Mouse (Mus musculus) C2C12 (cell line): ENCODE measurements around the gene Tbc1d10a. TPM values are rescaled to one million over a fixed set of nuclear protein-coding genes. Genes with fewer than 3 reads are reported as not detected.

Experiments used
- H3K27me3 ChIP-seq: one replicate; pipeline ENCODE4 v1.6.1; 2011; ENCODE audit not compliant: control insufficient read depth, insufficient read depth, insufficient read length
- H3K36me3 ChIP-seq: one replicate; pipeline ENCODE4 v1.6.1; 2011; ENCODE audit not compliant: control insufficient read depth, insufficient read depth
- H3K4me3 ChIP-seq: one replicate; pipeline ENCODE4 v1.5.1; 2011; ENCODE audit warnings: mild to moderate bottlenecking, control low read depth; ENCODE audit not compliant: poor library complexity, insufficient read depth, severe bottlenecking
- H3K79me2 ChIP-seq: one replicate; pipeline ENCODE4 v1.6.1; 2011; ENCODE audit not compliant: control insufficient read depth, insufficient read depth
- H3K79me3 ChIP-seq: one replicate; pipeline ENCODE4 v1.6.1; 2011; ENCODE audit warnings: low read depth, control low read depth
- H3ac ChIP-seq: one replicate; pipeline ENCODE3; 2011; ENCODE audit warnings: low read depth; ENCODE audit not compliant: control insufficient read depth, insufficient read length
- CEBPB ChIP-seq: IDR thresholded peaks from one replicate; pipeline ENCODE4 v1.6.1; 2011; ENCODE audit warnings: low read depth, mild to moderate bottlenecking, control low read depth, moderate library complexity
- CTCF ChIP-seq: IDR thresholded peaks from one replicate; pipeline ENCODE4 v1.5.1; 2011; ENCODE audit not compliant: control insufficient read depth, insufficient read depth, insufficient read length
- FOSL1 ChIP-seq: IDR thresholded peaks from one replicate; pipeline ENCODE4 v1.8.0; 2011; ENCODE audit warnings: mild to moderate bottlenecking, low read length; ENCODE audit not compliant: poor library complexity, insufficient read depth, severe bottlenecking
- MAX ChIP-seq: IDR thresholded peaks from one replicate; pipeline ENCODE4 v1.6.1; 2011; ENCODE audit warnings: mild to moderate bottlenecking, control low read depth
- MYOD1 ChIP-seq: IDR thresholded peaks from one replicate; pipeline ENCODE4 v1.6.1; 2011; ENCODE audit warnings: low read depth; ENCODE audit not compliant: control insufficient read depth, insufficient read length
- MYOG ChIP-seq: IDR thresholded peaks from one replicate; pipeline ENCODE4 v1.6.1; 2011; ENCODE audit not compliant: control insufficient read depth, insufficient read length; ENCODE audit errors: extremely low read depth
- USF1 ChIP-seq: IDR thresholded peaks from one replicate; pipeline ENCODE4 v1.6.1; 2011; ENCODE audit warnings: low read depth, mild to moderate bottlenecking, control low read depth, moderate library complexity
- polyA plus RNA-seq: library from polyadenylated mRNA; unstranded; fragments of >200 nt; fragmentation: generic; extraction: Trizol; gene quantifications from one replicate; pipeline ENCODE4 v1.2.1, GENCODE M21; 2012; ENCODE audit warnings: missing spikeins

The Tbc1d10a gene
- polyA plus RNA-seq, 1 experiment, result 22.4 TPM

- no peaks in the 10 kb centered on the region for H3K79me3 ChIP-seq
- H3K27me3 ChIP-seq, result no peaks in the 10 kb centered on the region
- no peak overlapping the region for H3ac ChIP-seq
- no peak for TF ChIP-seq CEBPB
- TF ChIP-seq MYOG, result no peak
- peak; percentile 30 for TF ChIP-seq CTCF
- H3K79me2 ChIP-seq, result no peaks in the 10 kb centered on the region
- H3K36me3 ChIP-seq, result peaks cover 8% of the 10 kb centered on the region
- no peak overlapping the region for H3K4me3 ChIP-seq
Observed at GRCm38 (mm10) chr11:4219317-4219751, 32.7 kb downstream of the Tbc1d10a start.

GRCm38 (mm10) chr11:4219908-4220307, 33.3 kb downstream of the Tbc1d10a start:
- no peak overlapping the region for H3ac ChIP-seq
- no peaks in the 10 kb centered on the region for H3K27me3 ChIP-seq
- H3K79me3 ChIP-seq, result no peaks in the 10 kb centered on the region
- no peak overlapping the region for H3K4me3 ChIP-seq
- no peak for TF ChIP-seq CEBPB
- TF ChIP-seq MYOG, result no peak
- no peak for TF ChIP-seq MYOD1
- TF ChIP-seq USF1, result no peak
- TF ChIP-seq CTCF, result no peak
- no peak for TF ChIP-seq MAX
- TF ChIP-seq FOSL1, result no peak
- H3K36me3 ChIP-seq, result peaks cover 6% of the 10 kb centered on the region
- H3K79me2 ChIP-seq, result no peaks in the 10 kb centered on the region

- Histone ChIP-seq H3K27me3 (no peaks in the 10 kb centered on the region), H3K79me2 (no peaks in the 10 kb centered on the region), H3ac (no peak overlapping the region), H3K79me3 (no peaks in the 10 kb centered on the region), H3K4me3 (no peak overlapping the region), H3K36me3 (no peaks in the 10 kb centered on the region)
- peak; percentile 72 for TF ChIP-seq CTCF
- no peak for TF ChIP-seq MYOG
Observed at GRCm38 (mm10) chr11:4220443-4221400, 34.1 kb downstream of the Tbc1d10a start.

- no peak overlapping the region for H3ac ChIP-seq
- no peak overlapping the region for H3K4me3 ChIP-seq
- no peaks in the 10 kb centered on the region for H3K79me3 ChIP-seq
- H3K36me3 ChIP-seq, result no peaks in the 10 kb centered on the region
- no peaks in the 10 kb centered on the region for H3K27me3 ChIP-seq
- no peak for TF ChIP-seq MYOG
- no peak for TF ChIP-seq USF1
- no peak for TF ChIP-seq CTCF
- TF ChIP-seq FOSL1, result no peak
- TF ChIP-seq CEBPB, result no peak
- no peak for TF ChIP-seq MAX
- TF ChIP-seq MYOD1, result no peak
- H3K79me2 ChIP-seq, result no peaks in the 10 kb centered on the region
Observed at GRCm38 (mm10) chr11:4222046-4222950, 35.7 kb downstream of the Tbc1d10a start.

GRCm38 (mm10) chr11:4223393-4224188, 37.0 kb downstream of the Tbc1d10a start:
- no peaks in the 10 kb centered on the region for H3K79me2 ChIP-seq
- H3K4me3 ChIP-seq, result no peak overlapping the region
- TF ChIP-seq CEBPB (no peak), USF1 (no peak), MYOG (no peak), MAX (no peak), MYOD1 (no peak), CTCF (no peak), FOSL1 (no peak)
- H3K79me3 ChIP-seq, result no peaks in the 10 kb centered on the region
- H3K36me3 ChIP-seq, result no peaks in the 10 kb centered on the region
- H3K27me3 ChIP-seq, result no peaks in the 10 kb centered on the region
- H3ac ChIP-seq, result no peak overlapping the region
